Mouse (Mus musculus) lung, postnatal 36 days (tissue): ENCODE data around the gene Gm49776.

Experiments used
- DNase-seq: peaks from one replicate; pipeline ENCODE4 v3.0.0; 2022; ENCODE audit warnings: mixed read lengths

Gm49776 gene

GRCm38 (mm10) chr16:18233919-18234670 is 24.0 kb downstream of the Gm49776 start:
- DNase-seq: peak; percentile 7

GRCm38 (mm10) chr16:18233451-18233850 is 24.7 kb downstream of the Gm49776 start:
- no peak for DNase-seq

- no peak for DNase-seq
These were observed 26.7 kb downstream of the Gm49776 start for GRCm38 (mm10) chr16:18231451-18231850.

- DNase-seq: no peak
These were observed 27.1 kb downstream of the Gm49776 start for GRCm38 (mm10) chr16:18231047-18231446.

- DNase-seq: no peak
These were observed 27.5 kb downstream of the Gm49776 start for GRCm38 (mm10) chr16:18230617-18231016.

GRCm38 (mm10) chr16:18229622-18230021 is 28.5 kb downstream of the Gm49776 start:
- DNase-seq: peak; percentile 15

GRCm38 (mm10) chr16:18228856-18229255 is 29.3 kb downstream of the Gm49776 start:
- no peak for DNase-seq

GRCm38 (mm10) chr16:18227897-18228422 is 30.2 kb downstream of the Gm49776 start:
- DNase-seq: no peak

GRCm38 (mm10) chr16:18227187-18227586 is 30.9 kb downstream of the Gm49776 start:
- no peak for DNase-seq

GRCm38 (mm10) chr16:18222188-18222587 is 35.9 kb downstream of the Gm49776 start:
- DNase-seq: no peak

GRCm38 (mm10) chr16:18221543-18221898 is 36.6 kb downstream of the Gm49776 start:
- DNase-seq: no peak

- no peak for DNase-seq
These were observed 37.1 kb downstream of the Gm49776 start for GRCm38 (mm10) chr16:18220856-18221542.

- no peak for DNase-seq
These were observed 38.1 kb downstream of the Gm49776 start for GRCm38 (mm10) chr16:18220001-18220400.

- DNase-seq: no peak
These were observed 39.5 kb downstream of the Gm49776 start for GRCm38 (mm10) chr16:18218580-18218996.

GRCm38 (mm10) chr16:18217579-18217978 is 40.5 kb downstream of the Gm49776 start, which contains the start of gene Ccdc188:
Ccdc188 (plus strand) TSS chr16:18217879.
- no peak for DNase-seq

- peak; percentile 18 for DNase-seq
These were observed 43.3 kb downstream of the Gm49776 start for GRCm38 (mm10) chr16:18214858-18215257.

- DNase-seq: no peak
These were observed 44.4 kb downstream of the Gm49776 start for GRCm38 (mm10) chr16:18213689-18214088.

- peak; percentile 89 for DNase-seq
These were observed 46.5 kb downstream of the Gm49776 start for GRCm38 (mm10) chr16:18211417-18212171.

GRCm38 (mm10) chr16:18210701-18211416 is 47.3 kb downstream of the Gm49776 start:
- DNase-seq: peak; percentile 82

- no peak for DNase-seq
These were observed 54.6 kb downstream of the Gm49776 start for GRCm38 (mm10) chr16:18203430-18204091.

GRCm38 (mm10) chr16:18202061-18202460 is 56.1 kb downstream of the Gm49776 start:
- no peak for DNase-seq

- no peak for DNase-seq
These were observed 56.5 kb downstream of the Gm49776 start for GRCm38 (mm10) chr16:18201620-18202019.
